Mouse (Mus musculus) adrenal gland, adult 2 months (tissue): ENCODE measurements around the gene Nup160. TPM values are rescaled to one million over a fixed set of nuclear protein-coding genes. Genes with fewer than 3 reads are reported as not detected.

ENCODE experiments used
- DNase-seq: peaks from one replicate; pipeline ENCODE4 v3.0.0; 2021
- polyA plus RNA-seq: library from polyadenylated mRNA; depleted of rRNA; stranded (reverse); fragments of >200 nt; gene quantifications from 2 replicates; pipeline ENCODE4 v1.2.3, GENCODE M21; 2012; rRNA removed
- total RNA-seq, 2 experiments: library from RNA; stranded (reverse); gene quantifications; 2 replicates each; pipeline ENCODE4 v1.2.3; 2021

Nup160 gene
- total and polyA plus RNA-seq, 3 experiments, result 2.1 to 19.7 (median 18.8) TPM

DNA sequence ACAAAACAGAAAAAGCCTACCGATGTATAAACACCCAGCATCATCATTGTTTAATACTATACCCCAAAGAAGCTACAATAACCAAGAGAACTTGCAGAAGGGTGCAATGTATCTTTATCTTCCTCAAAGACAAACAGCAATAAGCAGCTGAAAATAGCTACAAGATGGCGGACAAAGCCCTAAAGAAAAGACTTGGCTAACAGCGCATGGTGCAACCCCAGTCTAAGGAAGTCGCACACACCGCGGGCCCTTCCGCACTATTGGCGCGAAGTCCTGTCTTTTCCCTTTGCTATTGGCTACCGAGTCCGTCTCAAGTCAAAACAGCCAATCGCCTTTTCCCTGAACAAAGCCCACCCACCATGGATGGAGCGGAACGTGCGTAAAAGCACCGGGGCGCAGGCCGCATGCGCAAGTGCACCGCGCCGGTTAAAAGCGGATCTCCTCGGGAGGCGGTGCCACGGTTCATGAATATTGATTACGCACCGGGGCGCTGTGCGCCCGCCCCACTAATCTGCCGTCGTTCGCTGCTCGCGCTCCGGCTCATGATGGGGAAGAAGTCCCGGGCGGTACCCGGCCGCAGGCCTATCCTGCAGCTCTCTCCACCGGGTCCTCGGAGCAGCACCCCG, 68.2 kb downstream of the Nup160 start, which contains the start of gene Fnbp4:
Fnbp4 (plus strand) TSS at position 318 of the 626 bp plus-strand sequence.
- DNase-seq, result peak; percentile 99

- DNase-seq, result no peak
These were observed 68.9 kb downstream of the Nup160 start for GRCm38 (mm10) chr2:90745740-90746537.

DNA sequence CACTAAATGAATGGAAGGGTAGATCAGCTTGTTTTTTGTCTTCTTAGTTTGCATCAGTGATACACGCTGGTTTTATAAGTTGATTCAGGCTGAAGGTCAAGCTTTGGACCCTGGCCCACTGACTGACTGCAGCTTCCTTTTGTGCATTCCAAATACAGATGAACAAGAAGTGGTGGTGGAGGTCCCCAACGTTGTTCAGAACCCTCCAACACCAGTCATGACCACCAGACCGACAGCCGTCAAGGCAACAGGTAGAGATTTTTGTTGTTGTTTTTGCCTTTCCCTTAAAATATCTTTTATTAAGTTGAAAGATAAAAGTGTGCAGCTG, 69.5 kb downstream of the Nup160 start:
- peak; percentile 37 for DNase-seq

DNA sequence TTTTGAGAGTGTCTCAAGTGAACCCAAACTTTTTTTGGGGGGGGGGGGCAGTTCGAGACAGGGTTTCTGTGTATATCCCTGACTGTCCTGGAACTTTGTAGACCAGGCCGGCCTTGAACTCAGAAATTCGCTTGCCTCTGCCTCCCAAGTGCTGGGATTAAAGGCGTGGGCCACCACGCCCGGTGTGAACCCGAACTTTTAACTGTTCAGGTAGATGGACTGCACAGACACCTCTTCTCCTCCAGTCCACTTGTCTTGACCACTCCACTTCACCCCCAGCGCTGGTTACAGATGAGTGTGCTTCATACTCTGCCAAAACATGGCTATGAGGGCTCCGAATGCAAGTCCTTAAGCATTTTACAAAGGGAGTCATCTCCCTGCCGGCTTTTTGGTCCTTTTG, 70.1 kb downstream of the Nup160 start:
- DNase-seq, result no peak

- DNase-seq, result no peak
These were observed 72.9 kb downstream of the Nup160 start for GRCm38 (mm10) chr2:90749676-90750459.

- no peak for DNase-seq
These were observed 76.5 kb downstream of the Nup160 start for GRCm38 (mm10) chr2:90753565-90753964.

GRCm38 (mm10) chr2:90754188-90754587, 77.2 kb downstream of the Nup160 start:
- DNase-seq, result no peak

GRCm38 (mm10) chr2:90765123-90765522, 88.1 kb downstream of the Nup160 start:
- DNase-seq, result no peak

DNA sequence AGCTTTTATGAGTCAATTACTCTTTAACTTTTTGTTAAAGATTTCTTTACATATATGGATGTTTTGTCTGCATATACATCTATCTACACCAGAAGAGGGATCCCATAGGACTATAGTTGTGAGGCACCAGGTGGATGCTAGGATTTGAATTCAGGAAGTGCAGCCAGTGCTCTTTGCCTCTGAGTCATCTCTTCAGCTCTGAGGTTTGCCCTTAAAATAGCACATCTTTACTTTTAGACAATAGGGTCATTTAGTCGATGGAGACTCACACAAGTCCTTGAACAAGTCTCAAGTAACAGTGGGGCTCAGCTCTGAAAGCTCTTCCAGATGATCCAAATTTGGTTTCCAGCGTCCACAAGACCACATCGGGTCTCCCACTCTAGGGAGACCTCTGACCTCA, 104.3 kb downstream of the Nup160 start:
- no peak for DNase-seq

- no peak for DNase-seq
These were observed 104.9 kb downstream of the Nup160 start for GRCm38 (mm10) chr2:90781938-90782337.

DNA sequence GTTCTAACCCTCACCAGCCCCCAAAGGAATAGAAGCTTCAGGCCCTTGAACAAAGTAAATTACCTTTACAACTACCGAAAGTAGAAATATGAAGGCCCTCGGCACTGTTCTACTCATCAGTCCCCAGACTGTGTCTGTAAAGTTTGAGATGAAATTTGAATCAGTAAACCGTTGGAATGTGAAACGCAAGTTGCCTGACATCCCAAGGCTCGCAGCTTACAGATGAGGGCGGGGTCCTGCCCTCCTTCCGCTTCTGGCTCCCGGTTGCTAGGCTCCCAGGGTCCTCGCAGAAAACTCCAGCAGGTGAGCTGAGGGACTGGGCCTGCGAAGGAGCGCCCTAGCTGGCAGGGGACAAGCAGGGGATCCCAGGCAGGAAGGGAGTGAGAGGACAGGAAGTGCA, 105.4 kb downstream of the Nup160 start, which contains the start of gene Agbl2:
Agbl2 (plus strand) TSS at position 270 of the 400 bp plus-strand sequence.
- DNase-seq, result peak; percentile 54

DNA sequence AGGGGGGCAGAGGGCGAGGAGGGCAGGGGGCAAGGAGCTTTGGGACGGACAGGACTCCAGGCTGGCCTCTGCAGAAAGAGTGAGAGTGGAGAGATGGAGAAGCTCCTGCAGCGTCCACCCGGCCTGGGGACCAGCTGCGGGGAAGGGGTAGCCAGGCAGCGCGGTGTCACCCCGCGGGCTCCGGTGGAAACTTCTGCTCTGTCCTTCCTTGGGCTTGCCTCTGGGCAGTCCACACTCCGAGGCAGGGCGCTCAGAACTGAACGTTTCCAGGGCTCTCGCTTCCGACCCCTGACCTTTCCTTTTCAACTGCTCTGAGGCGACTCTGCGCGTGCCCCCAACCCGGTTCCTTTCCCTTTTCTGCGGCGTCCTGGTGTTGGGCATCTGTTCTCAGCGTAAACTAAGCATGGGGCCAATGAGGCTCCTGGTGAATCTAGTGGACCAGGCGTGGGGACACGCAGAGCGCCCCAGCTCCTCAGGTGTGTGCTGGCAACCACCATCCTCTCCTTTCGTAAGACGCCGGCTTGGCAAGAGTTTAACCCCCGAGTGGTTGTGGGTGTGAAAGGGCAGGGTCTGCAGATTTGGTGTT, 106.0 kb downstream of the Nup160 start:
- DNase-seq, result peak; percentile 41

Other genes with a start within 250 kb of the Nup160 start
- gene Ptprj, start 96.6 kb upstream of the Nup160 start, total RNA-seq, result 10 to 100 TPM; 15.2 to 20.6 TPM
- 2.4 and 2.6 TPM in 2 replicates for gene Ptprj, start 96.6 kb upstream of the Nup160 start, polyA plus RNA-seq
- 10 to 100 TPM; 36.1 to 52.2 TPM for gene Fnbp4, start 68.2 kb downstream of the Nup160 start, total RNA-seq
- gene Fnbp4, start 68.2 kb downstream of the Nup160 start, polyA plus RNA-seq, result 22.8 and 27.0 TPM in 2 replicates
- 1 to 10 TPM; 1.1 to 1.3 TPM for gene Agbl2, start 105.5 kb downstream of the Nup160 start, total RNA-seq
- 0.51 and 0.58 TPM in 2 replicates for gene Agbl2, start 105.5 kb downstream of the Nup160 start, polyA plus RNA-seq
- 100 to 1,000 TPM; 264 to 267 TPM for gene Mtch2, start 169.9 kb downstream of the Nup160 start, total RNA-seq
- gene Mtch2, start 169.9 kb downstream of the Nup160 start, polyA plus RNA-seq, result 28.9 and 36.0 TPM in 2 replicates
- 1 to 10 TPM; 1.6 to 1.9 TPM for gene C1qtnf4, start 208.6 kb downstream of the Nup160 start, total RNA-seq
- 13.8 and 19.6 TPM in 2 replicates for gene C1qtnf4, start 208.6 kb downstream of the Nup160 start, polyA plus RNA-seq
- 10 to 100 TPM; 30.0 to 31.2 TPM for gene Kbtbd4, start 227.5 kb downstream of the Nup160 start, total RNA-seq
- gene Kbtbd4, start 227.5 kb downstream of the Nup160 start, polyA plus RNA-seq, result 15.6 and 20.2 TPM in 2 replicates
- 100 to 1,000 TPM; 337 to 401 TPM for gene Ndufs3, start 227.6 kb downstream of the Nup160 start, total RNA-seq
- gene Ndufs3, start 227.6 kb downstream of the Nup160 start, polyA plus RNA-seq, result 176 and 178 TPM in 2 replicates